Mouse (Mus musculus): ENCODE data around the gene Nt5dc2.

DNA sequence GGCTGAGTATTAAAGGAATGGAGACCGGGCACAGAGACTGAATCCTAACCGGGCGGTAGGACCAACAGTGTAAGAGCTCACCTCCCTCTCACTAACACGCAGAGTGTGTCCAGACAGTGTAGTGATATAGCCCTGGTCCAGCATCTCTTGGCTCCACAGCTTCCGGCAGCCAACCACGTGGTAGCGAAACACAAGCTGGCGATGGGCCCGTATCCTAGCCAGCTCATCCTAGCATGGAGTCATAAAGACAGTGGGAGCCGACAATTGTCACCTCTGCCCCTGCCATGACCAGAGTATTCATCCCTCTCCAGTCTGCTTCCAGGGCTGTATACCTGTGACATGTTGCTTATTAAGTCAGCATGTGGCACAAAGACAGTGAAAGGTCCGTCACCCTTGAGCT lies 14.8 kb downstream of the Nt5dc2 start:
- no peak for TF ChIP-seq POLR2A (IDR thresholded peaks at IDR 0.05; ENCODE audit: insufficient read depth, low read length)
- no peak for TF ChIP-seq CTCF (IDR thresholded peaks at IDR 0.05; ENCODE audit: low read depth, low read length)
- no peak for TF ChIP-seq EP300 (IDR thresholded peaks at IDR 0.05; ENCODE audit: insufficient read depth, low read depth, low read length)
